Mouse (Mus musculus): ENCODE measurements around the gene Astn2. TPM values are rescaled to one million over a fixed set of nuclear protein-coding genes. Genes with fewer than 3 reads are reported as not detected.
A peak's percentile ranks its signal among the peaks of the same experiment; 100 is the strongest.

The Astn2 gene
- total and polyA plus RNA-seq, 2 experiments from 2014 or later, result 3.0 to 51.4 TPM

DNA sequence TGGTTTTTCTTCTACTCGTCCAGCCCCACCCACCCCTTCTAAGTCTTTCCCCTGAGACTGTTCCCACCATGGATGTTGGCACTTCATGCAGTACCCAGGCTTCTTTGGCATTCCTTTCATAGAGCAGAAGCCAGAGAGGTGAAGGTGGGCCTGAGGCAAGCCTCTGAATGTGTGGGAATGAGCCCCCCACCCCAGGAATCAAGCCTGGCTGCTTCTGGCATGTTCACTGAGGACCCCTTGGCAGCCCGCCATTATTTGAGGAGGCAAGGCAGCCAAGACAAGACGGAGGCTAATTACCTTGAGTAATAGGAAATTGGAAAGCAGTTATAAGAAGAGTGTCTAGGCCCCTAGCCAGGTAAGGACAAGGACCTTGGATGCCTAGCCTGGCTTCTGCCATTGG is 973.6 kb downstream of the Astn2 start:
- H3K36me3 ChIP-seq (ENCODE audit: insufficient read depth, low read length), result no peaks in the 10 kb centered on the region
- no peaks in the 10 kb centered on the region for H3K9me3 ChIP-seq (ENCODE audit: low read length)
- TF ChIP-seq CTCF (IDR thresholded peaks at IDR 0.05; ENCODE audit: low read depth), result no peak
- no peaks in the 10 kb centered on the region for H3K4me1 ChIP-seq (ENCODE audit: insufficient read depth, low read length)
- H3K27ac ChIP-seq, result no peak overlapping the region
- no peak overlapping the region for H3K4me2 ChIP-seq (ENCODE audit: low read depth, low read length)
- no peak overlapping the region for H3K4me3 ChIP-seq (ENCODE audit: low read length)
- DNase-seq (ENCODE audit: low spot score) (peak; percentile 9), ATAC-seq (no peak)
- no peak overlapping the region for H3K9ac ChIP-seq (replicated peaks; ENCODE audit: low read length)
- WGBS, result 44% methylated on average over 3 of the region's 3 CpGs
- no peaks in the 10 kb centered on the region for H3K27me3 ChIP-seq (ENCODE audit: insufficient read depth, low read length)

DNA sequence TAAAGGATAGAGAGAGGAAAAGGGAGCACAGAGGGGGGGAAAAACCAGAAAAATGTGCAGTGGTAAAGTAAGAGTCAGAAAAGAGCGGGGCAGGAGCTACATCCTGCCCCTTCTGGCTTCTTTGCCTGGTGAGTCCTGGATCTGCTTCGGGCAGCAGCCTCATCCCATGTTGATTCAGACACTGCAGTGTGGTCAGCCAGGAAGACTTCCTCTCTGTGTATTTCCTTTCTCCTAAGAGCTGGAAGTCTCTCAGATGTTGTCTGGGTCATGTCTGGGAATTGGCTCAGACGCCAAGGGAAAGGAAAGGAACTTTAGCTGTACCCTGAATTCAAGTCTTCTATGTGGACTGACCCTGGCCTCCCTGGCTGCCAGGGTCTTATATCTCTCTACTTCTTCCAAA is 976.9 kb downstream of the Astn2 start:
- Histone ChIP-seq H3K4me3 (ENCODE audit: low read length) (no peak overlapping the region), H3K4me2 (ENCODE audit: low read depth, low read length) (no peak overlapping the region), H3K27me3 (ENCODE audit: insufficient read depth, low read length) (no peaks in the 10 kb centered on the region), H3K36me3 (ENCODE audit: insufficient read depth, low read length) (no peaks in the 10 kb centered on the region), H3K9me3 (ENCODE audit: low read length) (no peaks in the 10 kb centered on the region), H3K27ac (no peak overlapping the region), H3K9ac (replicated peaks; ENCODE audit: low read length) (no peak overlapping the region), H3K4me1 (ENCODE audit: insufficient read depth, low read length) (no peaks in the 10 kb centered on the region)
- TF ChIP-seq CTCF (IDR thresholded peaks at IDR 0.05; ENCODE audit: low read depth), result no peak
- WGBS, result 79% methylated on average over 3 of the region's 3 CpGs
- ATAC-seq (no peak), DNase-seq (ENCODE audit: low spot score) (no peak)

DNA sequence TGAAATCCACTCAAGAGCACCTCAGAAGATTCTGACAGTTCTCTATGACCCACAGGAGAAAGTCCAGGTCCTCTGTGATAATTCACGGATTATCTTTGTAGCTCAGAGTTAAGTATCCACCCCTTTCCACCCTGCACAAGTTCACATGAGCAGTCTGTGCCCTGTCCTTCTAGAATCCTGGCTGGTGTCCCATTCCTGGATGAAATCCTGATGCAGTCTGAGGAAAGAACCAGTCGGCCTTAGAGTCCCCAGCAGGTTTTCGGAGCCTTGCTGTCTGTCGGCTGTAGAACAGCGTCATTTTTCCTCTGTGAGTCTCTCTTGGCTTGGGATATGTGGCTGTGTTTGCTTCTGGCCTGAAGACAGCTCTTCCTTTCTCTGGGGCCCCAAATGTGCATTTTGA is 978.0 kb downstream of the Astn2 start:
- 71% methylated on average over 5 of the region's 5 CpGs for whole genome bisulfite sequencing
- H3K36me3 ChIP-seq (ENCODE audit: insufficient read depth, low read length), result no peaks in the 10 kb centered on the region
- TF ChIP-seq CTCF (IDR thresholded peaks at IDR 0.05; ENCODE audit: low read depth), result no peak
- H3K27ac ChIP-seq, result no peak overlapping the region
- H3K9ac ChIP-seq (replicated peaks; ENCODE audit: low read length), result no peak overlapping the region
- H3K9me3 ChIP-seq (ENCODE audit: low read length), result no peaks in the 10 kb centered on the region
- H3K4me2 ChIP-seq (ENCODE audit: low read depth, low read length), result no peak overlapping the region
- H3K4me3 ChIP-seq (ENCODE audit: low read length), result no peak overlapping the region
- ATAC-seq (no peak), DNase-seq (ENCODE audit: low spot score) (no peak)
- H3K27me3 ChIP-seq (ENCODE audit: insufficient read depth, low read length), result no peaks in the 10 kb centered on the region
- H3K4me1 ChIP-seq (ENCODE audit: insufficient read depth, low read length), result no peaks in the 10 kb centered on the region

DNA sequence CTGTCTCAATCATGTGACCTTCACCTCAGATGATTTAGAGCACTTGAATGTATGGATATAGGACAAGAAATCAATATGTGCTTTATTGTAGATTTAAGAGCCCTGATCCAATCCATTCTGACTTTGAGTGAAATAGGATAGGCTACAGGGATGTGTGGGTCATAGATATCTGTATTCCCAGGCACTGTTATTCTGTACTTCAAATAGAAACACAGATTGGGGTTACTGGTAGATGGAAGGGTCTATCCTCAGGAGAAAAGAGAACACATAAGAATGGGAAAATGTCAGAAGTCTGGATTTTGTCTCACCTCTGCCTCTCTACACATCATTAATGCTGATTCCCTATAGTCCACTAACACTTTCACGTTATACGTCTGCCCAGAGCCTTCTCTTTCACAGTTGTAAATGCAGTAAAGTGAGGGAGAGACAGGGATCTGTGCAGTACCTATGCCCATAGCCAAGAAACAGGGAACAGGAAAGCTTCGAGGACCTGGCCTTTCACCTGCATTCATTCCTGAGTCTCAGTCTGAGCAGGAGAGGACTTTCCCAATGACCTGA is 981.3 kb downstream of the Astn2 start:
- Histone ChIP-seq H3K9me3 (ENCODE audit: low read length) (no peaks in the 10 kb centered on the region), H3K4me2 (ENCODE audit: low read depth, low read length) (no peak overlapping the region), H3K36me3 (ENCODE audit: insufficient read depth, low read length) (no peaks in the 10 kb centered on the region), H3K27ac (no peak overlapping the region), H3K9ac (replicated peaks; ENCODE audit: low read length) (no peak overlapping the region), H3K4me3 (ENCODE audit: low read length) (no peak overlapping the region), H3K4me1 (ENCODE audit: insufficient read depth, low read length) (no peaks in the 10 kb centered on the region), H3K27me3 (ENCODE audit: insufficient read depth, low read length) (no peaks in the 10 kb centered on the region)
- 90% methylated on average over 3 of the region's 3 CpGs for WGBS
- DNase-seq (ENCODE audit: low spot score) (no peak), ATAC-seq (no peak)
- TF ChIP-seq CTCF (IDR thresholded peaks at IDR 0.05; ENCODE audit: low read depth), result no peak

DNA sequence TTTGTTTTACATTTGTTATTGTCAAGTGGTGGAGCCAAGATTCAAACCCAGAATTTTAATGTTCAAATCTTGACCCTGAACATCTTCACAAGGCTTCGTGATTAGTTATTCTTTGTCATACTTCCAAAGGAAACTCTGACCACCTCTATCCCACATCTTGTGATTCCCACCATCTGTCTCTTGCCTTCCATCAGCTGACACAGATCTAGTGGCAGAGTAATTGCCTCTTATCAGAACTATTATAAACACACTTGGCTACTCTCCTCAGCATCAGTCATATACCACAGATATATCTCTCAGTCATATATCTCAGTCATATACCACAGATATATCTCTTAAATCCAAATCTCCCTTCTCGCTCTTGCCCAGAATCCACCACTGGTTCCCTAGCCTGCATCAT is 983.1 kb downstream of the Astn2 start:
- no peaks in the 10 kb centered on the region for H3K27me3 ChIP-seq (ENCODE audit: insufficient read depth, low read length)
- H3K36me3 ChIP-seq (ENCODE audit: insufficient read depth, low read length), result no peaks in the 10 kb centered on the region
- no peak overlapping the region for H3K4me2 ChIP-seq (ENCODE audit: low read depth, low read length)
- no peak overlapping the region for H3K4me3 ChIP-seq (ENCODE audit: low read length)
- ATAC-seq (no peak), DNase-seq (ENCODE audit: low spot score) (no peak)
- no peaks in the 10 kb centered on the region for H3K4me1 ChIP-seq (ENCODE audit: insufficient read depth, low read length)
- WGBS, result 74% methylated on average over 2 of the region's 2 CpGs
- TF ChIP-seq CTCF (IDR thresholded peaks at IDR 0.05; ENCODE audit: low read depth), result no peak
- H3K27ac ChIP-seq, result no peak overlapping the region
- H3K9ac ChIP-seq (replicated peaks; ENCODE audit: low read length), result no peak overlapping the region
- H3K9me3 ChIP-seq (ENCODE audit: low read length), result no peaks in the 10 kb centered on the region

DNA sequence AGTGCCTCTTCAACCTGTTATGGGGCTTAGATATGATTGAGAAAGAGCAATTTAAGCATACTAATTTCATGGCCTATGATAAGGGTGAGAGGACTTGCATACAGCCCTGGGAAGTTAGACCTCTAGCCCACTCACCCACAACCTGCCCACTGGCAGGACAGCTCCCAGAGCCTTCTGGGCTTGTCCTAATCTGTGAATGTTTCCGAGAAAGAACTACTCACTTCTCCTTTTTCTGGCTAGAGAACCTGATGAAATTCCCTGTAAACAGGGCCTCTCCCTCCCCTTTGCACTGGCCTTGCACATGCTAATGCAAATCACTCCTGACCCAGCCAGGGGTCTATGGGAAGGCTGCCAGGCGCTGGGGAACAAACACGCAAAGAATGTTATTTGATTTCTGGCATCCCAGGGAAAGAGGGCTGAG is 983.9 kb downstream of the Astn2 start:
- Histone ChIP-seq H3K27ac (no peak overlapping the region), H3K27me3 (ENCODE audit: insufficient read depth, low read length) (no peaks in the 10 kb centered on the region), H3K9ac (replicated peaks; ENCODE audit: low read length) (no peak overlapping the region), H3K36me3 (ENCODE audit: insufficient read depth, low read length) (no peaks in the 10 kb centered on the region), H3K4me3 (ENCODE audit: low read length) (no peak overlapping the region), H3K4me2 (ENCODE audit: low read depth, low read length) (no peak overlapping the region), H3K4me1 (ENCODE audit: insufficient read depth, low read length) (no peaks in the 10 kb centered on the region), H3K9me3 (ENCODE audit: low read length) (no peaks in the 10 kb centered on the region)
- DNase-seq (ENCODE audit: low spot score) (peak; percentile 59), ATAC-seq (peak; percentile 56; the same call in 1 of the 2 replicates)
- TF ChIP-seq CTCF (IDR thresholded peaks at IDR 0.05; ENCODE audit: low read depth), result no peak
- 17% methylated on average over 3 of the region's 3 CpGs for WGBS

DNA sequence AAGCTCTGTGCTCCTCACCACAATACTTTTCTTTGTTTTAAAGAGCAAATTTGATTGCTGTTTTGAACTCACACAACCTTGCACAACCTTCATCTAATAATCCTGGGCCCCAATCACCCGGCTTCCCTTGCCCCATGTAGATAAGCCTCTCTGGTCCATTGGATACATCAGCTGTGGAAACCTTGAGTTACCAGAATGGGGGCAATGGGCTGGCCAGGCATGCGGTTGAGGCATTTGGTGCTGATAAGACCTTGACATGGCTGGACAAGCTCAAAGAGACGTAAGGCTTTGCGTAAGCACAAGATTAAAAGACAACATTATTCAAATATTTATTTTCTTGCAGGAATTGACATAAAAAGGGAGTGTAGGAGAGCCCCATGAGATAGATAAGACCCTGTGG is 988.9 kb downstream of the Astn2 start:
- WGBS, result 92% methylated on average over 4 of the region's 4 CpGs

More for the DNA sequence above, 988.9 kb downstream of the Astn2 start:
- H3K36me3 ChIP-seq (ENCODE audit: insufficient read depth, low read length), result no peaks in the 10 kb centered on the region
- no peak overlapping the region for H3K4me2 ChIP-seq (ENCODE audit: low read depth, low read length)
- DNase-seq (ENCODE audit: low spot score) (no peak), ATAC-seq (no peak)
- H3K9me3 ChIP-seq (ENCODE audit: low read length), result no peaks in the 10 kb centered on the region
- H3K4me3 ChIP-seq (ENCODE audit: low read length), result no peak overlapping the region
- H3K9ac ChIP-seq (replicated peaks; ENCODE audit: low read length), result no peak overlapping the region
- TF ChIP-seq CTCF (IDR thresholded peaks at IDR 0.05; ENCODE audit: low read depth), result no peak
- H3K27me3 ChIP-seq (ENCODE audit: insufficient read depth, low read length), result no peaks in the 10 kb centered on the region
- no peaks in the 10 kb centered on the region for H3K4me1 ChIP-seq (ENCODE audit: insufficient read depth, low read length)
- H3K27ac ChIP-seq, result no peak overlapping the region

All from hindbrain, postnatal 0 days (tissue).